ENCODE assay signal across 8 mouse cellular contexts in the genomic region with DNA sequence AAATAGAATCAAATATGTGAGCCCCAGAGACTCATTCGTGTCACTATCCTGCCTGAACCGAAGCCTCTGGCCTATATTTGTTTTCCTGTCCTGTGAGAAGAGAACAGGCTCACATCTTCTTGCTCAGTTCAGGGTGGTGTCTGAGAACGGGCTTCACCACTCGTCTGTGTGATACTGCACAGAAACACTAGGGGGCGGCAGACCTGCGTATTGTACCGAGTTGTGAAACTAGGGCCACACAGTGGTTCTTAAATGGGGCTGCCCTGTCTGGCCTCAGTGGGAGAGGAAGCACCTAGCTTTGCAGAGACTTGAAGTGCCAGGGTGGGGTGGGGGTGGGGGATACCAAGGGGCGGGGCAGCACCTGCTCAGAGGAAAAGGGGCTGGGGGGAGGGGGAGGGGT. TPM values are rescaled to one million over a fixed set of nuclear protein-coding genes. Genes with fewer than 3 reads are reported as not detected.
DNase-seq lines count a peak whose midpoint lies in the region; ATAC-seq and TF ChIP-seq lines count a peak whose summit lies in the region.

No protein-coding gene starts in this region.

- H3K4me3 ChIP-seq in bone marrow macrophage, adult 2 months (ENCODE audit: insufficient read depth, low read length) = no peak overlapping the region
- H3K4me3 ChIP-seq in heart, embryonic 16.5 days (ENCODE audit: low read length) = no peak overlapping the region
- H3K4me3 ChIP-seq in liver, embryonic 13.5 days (replicated peaks) = no peak overlapping the region
- H3K4me3 ChIP-seq in neural tube, embryonic 14.5 days (ENCODE audit: low read depth, low read length) = no peak overlapping the region

- no peak overlapping the region for H3K27ac ChIP-seq in bone marrow macrophage, adult 2 months (ENCODE audit: insufficient read depth, low read depth, low read length)
- no peak overlapping the region for H3K27ac ChIP-seq in heart, embryonic 16.5 days (ENCODE audit: low read length)
- no peak overlapping the region for H3K27ac ChIP-seq in liver, embryonic 13.5 days
- no peak overlapping the region for H3K27ac ChIP-seq in neural tube, embryonic 14.5 days (ENCODE audit: low read depth, low read length)

- no peak overlapping the region for H3K4me2 ChIP-seq in heart, embryonic 16.5 days (ENCODE audit: low read depth, low read length)
- H3K4me2 ChIP-seq in liver, embryonic 13.5 days = no peak overlapping the region
- H3K4me2 ChIP-seq in neural tube, embryonic 14.5 days (ENCODE audit: low read depth, low read length) = no peak overlapping the region

- no peak for TF ChIP-seq POLR2A in bone marrow macrophage, adult 2 months (IDR thresholded peaks at IDR 0.05; ENCODE audit: borderline replicate concordance, low read depth, low read length)

- whole genome bisulfite sequencing in heart, embryonic 16.5 days = 5% methylated on average over 8 of the region's 8 CpGs
- WGBS in liver, embryonic 13.5 days (ENCODE audit: insufficient replicate concordance) = 2% methylated on average over 8 of the region's 8 CpGs
- 7% methylated on average over 7 of the region's 8 CpGs for WGBS in neural tube, embryonic 14.5 days

- DNase-seq in kidney, postnatal 14 days = peak; percentile 85
- DNase-seq in liver, embryonic 13.5 days = peak; percentile 56
- DNase-seq in testis, postnatal 10 days (ENCODE audit: low spot score) = peak; percentile 91

- no peaks in the 10 kb centered on the region for H3K36me3 ChIP-seq in heart, embryonic 16.5 days (ENCODE audit: control insufficient read depth, insufficient read depth)
- H3K36me3 ChIP-seq in liver, embryonic 13.5 days = no peaks in the 10 kb centered on the region
- H3K36me3 ChIP-seq in neural tube, embryonic 14.5 days (ENCODE audit: control insufficient read depth, insufficient read depth, low read length) = no peaks in the 10 kb centered on the region

- peak; percentile 87 for TF ChIP-seq CTCF in bone marrow macrophage, adult 2 months (IDR thresholded peaks at IDR 0.05; ENCODE audit: low read depth, low read length)

- no peak overlapping the region for H3K9ac ChIP-seq in heart, embryonic 16.5 days (ENCODE audit: low read length)
- H3K9ac ChIP-seq in liver, embryonic 13.5 days = no peak overlapping the region
- H3K9ac ChIP-seq in neural tube, embryonic 14.5 days (replicated peaks; ENCODE audit: low read depth, low read length) = no peak overlapping the region

- no peaks in the 10 kb centered on the region for H3K4me1 ChIP-seq in bone marrow macrophage, adult 2 months (ENCODE audit: control insufficient read depth, insufficient read depth, low read length)
- H3K4me1 ChIP-seq in heart, embryonic 16.5 days (ENCODE audit: control insufficient read depth, insufficient read depth, low read length) = no peaks in the 10 kb centered on the region
- H3K4me1 ChIP-seq in liver, embryonic 13.5 days (replicated peaks) = no peaks in the 10 kb centered on the region
- peaks cover 3% of the 10 kb centered on the region; the same call in 1 of the 2 replicates for H3K4me1 ChIP-seq in neural tube, embryonic 14.5 days (ENCODE audit: control insufficient read depth, insufficient read depth, low read length)

- peak; percentile 89 for ATAC-seq in CD4-positive, CD25-positive, alpha-beta regulatory T cell, adult 4 months
- peak; percentile 61; the same call in 1 of the 2 replicates for ATAC-seq in erythroid progenitor cell, adult 5-6 weeks (replicated peaks; ENCODE audit: low FRiP score, poor library complexity, severe bottlenecking)
- peak; percentile 28; the same call in 1 of the 2 replicates for ATAC-seq in heart, embryonic 16.5 days (replicated peaks; ENCODE audit: extremely low read depth, insufficient read depth, low FRiP score)
- 0 out of 2 replicates have a peak, but pooled peaks have one; percentile 34 for ATAC-seq in liver, embryonic 13.5 days (ENCODE audit: low read depth)
- peak; percentile 74 for ATAC-seq in neural tube, embryonic 14.5 days (ENCODE audit: low read depth)

- H3K27me3 ChIP-seq in heart, embryonic 16.5 days (ENCODE audit: control insufficient read depth, insufficient read depth, low read length) = no peaks in the 10 kb centered on the region
- H3K27me3 ChIP-seq in liver, embryonic 13.5 days = no peaks in the 10 kb centered on the region
- H3K27me3 ChIP-seq in neural tube, embryonic 14.5 days (ENCODE audit: control insufficient read depth, insufficient read depth, low read length) = no peaks in the 10 kb centered on the region

- no peaks in the 10 kb centered on the region for H3K9me3 ChIP-seq in heart, embryonic 16.5 days (replicated peaks; ENCODE audit: control insufficient read depth, low read length)
- H3K9me3 ChIP-seq in liver, embryonic 13.5 days (replicated peaks) = no peaks in the 10 kb centered on the region
- H3K9me3 ChIP-seq in neural tube, embryonic 14.5 days (ENCODE audit: control insufficient read depth, low read length) = no peaks in the 10 kb centered on the region

RNA-seq across cellular contexts. Expression of a gene that starts 42.5 kb away (rescaled TPM):
- 100 to 1,000 TPM; 104 to 162 TPM for polyA plus RNA-seq in CD4-positive, CD25-positive, alpha-beta regulatory T cell, adult 4 months (2017; shearing (Covaris generic))
- not detected in 2 replicates for polyA plus RNA-seq in bone marrow macrophage, adult 2 months (2012; ENCODE audit: insufficient read depth, insufficient read length, missing spikeins)
- total RNA-seq in erythroid progenitor cell, adult 5-6 weeks (2015; ENCODE audit: low replicate concordance) = 6.7 TPM in 1 of 2 replicates, not detected in the other
- total RNA-seq in erythroid progenitor cell, adult 5-6 weeks (2017; ENCODE audit: low replicate concordance) = 1.6 and 6.9 TPM in 2 replicates
- polyA plus RNA-seq in heart, embryonic 16.5 days (2015; fragmentation: Nextera tagmentation; extraction: Ambion mirVana) = 1.1 and 2.2 TPM in 2 replicates
- polyA plus RNA-seq in liver, embryonic 13.5 days (2015; fragmentation: Nextera tagmentation; extraction: Ambion mirVana) = 0.54 and 0.73 TPM in 2 replicates
- polyA plus RNA-seq in neural tube, embryonic 14.5 days (2014; fragmentation: Nextera tagmentation; extraction: Ambion mirVana) = 0.19 and 0.57 TPM in 2 replicates

Comparison
In these comparisons a context has a peak if more than half of its experiments do, and no peak if none do; other contexts are left out.
1. ATAC-seq: peak in every context shown above with its lines; median percentile 89 in CD4-positive, CD25-positive, alpha-beta regulatory T cell, adult 4 months; 74 in neural tube, embryonic 14.5 days; 61 in erythroid progenitor cell, adult 5-6 weeks; 34 in liver, embryonic 13.5 days; 28 in heart, embryonic 16.5 days.
2. RNA of a gene that starts 42.5 kb away (polyA plus RNA-seq): 104 to 162 TPM in CD4-positive, CD25-positive, alpha-beta regulatory T cell, adult 4 months; 1.1 to 2.2 TPM in heart, embryonic 16.5 days, 0.54 to 0.73 TPM in liver, embryonic 13.5 days, not detected in bone marrow macrophage, adult 2 months and 0.19 to 0.57 TPM in neural tube, embryonic 14.5 days; every median in the first group is over 10 times any median in the second.
3. Peak in every context shown above with its lines, with median percentiles within 50 percentile points of each other: DNase-seq.